Mouse (Mus musculus) thymus, adult 2 months (tissue): ENCODE measurements around the gene Ythdc1.

ENCODE experiments used
- CTCF ChIP-seq: fragments of 200-500 bp; IDR thresholded peaks from 2 replicates; pipeline ENCODE4 v1.5.1; 2012; ENCODE audit warnings: mild to moderate bottlenecking, control low read depth, low read length, moderate library complexity, borderline replicate concordance; ENCODE audit not compliant: control insufficient read depth, poor library complexity, insufficient read depth; ENCODE audit errors: extremely low read depth
- POLR2A ChIP-seq: fragments of 200-500 bp; IDR thresholded peaks from 2 replicates; pipeline ENCODE4 v1.6.1; 2012; ENCODE audit warnings: mild to moderate bottlenecking, low read length, control low read depth, moderate library complexity; ENCODE audit not compliant: control insufficient read depth, poor library complexity, insufficient read depth; ENCODE audit errors: extremely low read depth

DNA sequence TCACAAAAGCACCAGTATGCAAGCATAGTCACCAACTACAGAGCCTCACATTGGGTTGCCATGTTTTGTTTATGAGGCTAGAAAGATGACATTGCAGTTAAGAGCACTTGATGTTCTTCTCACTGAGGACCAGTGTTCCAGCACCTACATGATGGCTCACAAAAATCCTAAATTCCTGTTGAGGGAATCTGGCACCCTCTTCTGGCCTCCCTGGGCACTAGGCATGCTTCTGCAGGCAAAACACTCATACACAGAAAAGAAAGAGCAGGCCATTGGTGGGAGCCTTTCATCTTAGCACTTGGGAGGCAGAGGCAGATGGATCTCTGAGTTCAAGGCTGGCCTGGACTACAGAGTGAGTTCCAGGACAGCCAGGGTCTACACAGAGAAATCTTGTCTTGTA is 33.0 kb upstream of the Ythdc1 start:
- TF ChIP-seq CTCF (no peak), POLR2A (no peak)
